Mouse (Mus musculus) inflammation-experienced regulatory T-cells, adult 6 months (primary cell): Measurements from ENCODE around the gene Mnd1. TPM values are rescaled to one million over a fixed set of nuclear protein-coding genes. Genes with fewer than 3 reads are reported as not detected.

Experiments used
- ATAC-seq: one replicate; pipeline ENCODE4 v1.8.0; 2017
- polyA plus RNA-seq, 3 experiments: library from polyadenylated mRNA; unstranded; fragments of 100-300 nt; shearing (Covaris generic); gene quantifications; one replicate each; pipeline ENCODE4 v1.2.1; 2017

Gene Mnd1
- polyA plus RNA-seq, 3 experiments from 2014 or later: 1.4 to 12.4 (median 1.5) TPM

DNA sequence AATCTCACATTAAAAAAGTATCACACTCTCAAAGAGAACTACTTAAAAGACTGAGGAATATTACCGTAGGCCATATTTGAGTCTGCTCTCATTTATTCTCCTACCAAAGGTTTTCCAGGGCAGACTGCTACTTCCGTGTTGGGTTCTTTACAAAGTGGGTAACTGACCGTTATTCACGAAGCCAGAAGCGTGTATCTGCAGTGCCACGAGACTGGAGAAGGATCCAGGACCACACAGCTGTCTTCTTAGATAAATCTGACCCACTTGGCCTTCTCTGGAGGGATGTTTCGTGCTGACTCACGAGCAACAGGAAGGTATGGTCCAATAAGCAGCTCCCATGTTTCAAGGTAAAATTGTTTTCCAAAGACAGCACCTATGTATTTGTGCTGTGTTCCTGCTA is 113.8 kb downstream of the Mnd1 start:
- no peak for ATAC-seq

DNA sequence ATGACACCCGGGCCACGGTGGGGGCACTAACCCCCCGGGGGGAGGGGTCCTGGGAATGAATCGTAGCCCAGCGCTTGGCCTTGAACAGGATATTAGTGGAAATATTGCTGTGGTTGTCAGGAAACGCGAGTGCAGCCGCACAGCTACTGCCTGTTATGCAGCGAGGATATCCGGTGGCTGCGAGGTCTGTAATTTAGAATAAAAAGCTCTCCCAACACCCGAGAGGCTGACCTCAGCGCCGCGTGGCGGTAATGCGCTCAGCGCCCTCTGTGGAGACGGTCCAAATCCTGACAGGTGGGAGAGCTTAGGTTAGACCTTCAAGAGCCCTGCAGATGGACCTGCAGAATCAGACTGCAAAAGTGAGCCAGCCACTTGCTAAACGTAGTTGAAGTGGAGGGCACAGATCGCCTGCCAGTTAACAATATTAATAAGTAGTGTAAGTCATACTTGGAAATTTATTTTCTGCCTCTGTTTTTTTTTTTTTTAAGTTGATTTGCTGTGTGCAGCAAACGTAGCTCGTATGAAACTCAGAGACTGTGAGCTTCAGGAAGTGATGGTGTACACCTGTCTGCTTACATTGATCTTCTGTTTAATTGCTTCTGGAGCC is 115.0 kb downstream of the Mnd1 start:
- peak; percentile 77 for ATAC-seq

DNA sequence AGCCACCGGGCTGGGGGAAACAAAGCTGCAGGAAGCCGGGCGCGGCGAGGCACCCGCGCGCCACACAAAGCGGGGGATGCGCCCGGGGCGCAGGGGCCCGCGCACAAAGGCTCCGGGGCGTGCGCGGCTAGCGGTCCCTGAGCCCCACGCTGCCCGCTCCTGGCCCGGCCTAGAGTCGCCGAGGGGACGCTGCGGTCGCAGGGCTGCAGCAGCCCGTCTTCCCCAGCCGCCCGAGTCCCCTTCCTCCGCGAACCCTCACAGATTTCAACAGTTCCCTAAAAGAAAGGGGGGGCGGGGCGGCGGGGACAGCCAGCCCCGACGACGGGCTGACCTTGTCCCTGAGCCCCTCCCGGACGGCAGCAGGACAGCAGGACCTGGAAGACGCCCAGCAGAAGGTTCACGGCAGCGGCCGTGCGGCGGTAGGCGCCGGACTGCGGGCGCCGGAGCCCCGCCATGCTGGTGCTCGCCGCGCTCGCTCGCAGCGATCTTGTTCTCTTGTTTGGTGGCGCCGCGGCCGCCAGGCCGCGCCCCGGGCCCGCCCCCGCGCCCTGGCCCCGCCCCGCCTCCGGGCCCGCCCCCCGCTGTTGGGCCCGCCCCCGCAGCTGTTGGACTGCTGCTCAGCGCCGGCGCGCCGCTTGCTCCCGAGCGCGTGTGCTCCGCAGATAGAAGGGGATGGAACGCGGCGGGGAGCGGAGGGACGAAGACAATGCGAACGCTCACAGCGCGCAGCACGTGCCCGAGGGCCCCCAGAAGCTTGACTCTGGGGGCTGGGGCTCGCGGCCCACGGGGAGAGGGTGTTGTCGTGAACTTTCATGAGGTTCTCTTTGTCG is 115.7 kb downstream of the Mnd1 start, which contains the start of gene Tmem131l:
Tmem131l (minus strand) TSS at position 530 of the 830 bp plus-strand sequence.
- peak; percentile 35 for ATAC-seq

DNA sequence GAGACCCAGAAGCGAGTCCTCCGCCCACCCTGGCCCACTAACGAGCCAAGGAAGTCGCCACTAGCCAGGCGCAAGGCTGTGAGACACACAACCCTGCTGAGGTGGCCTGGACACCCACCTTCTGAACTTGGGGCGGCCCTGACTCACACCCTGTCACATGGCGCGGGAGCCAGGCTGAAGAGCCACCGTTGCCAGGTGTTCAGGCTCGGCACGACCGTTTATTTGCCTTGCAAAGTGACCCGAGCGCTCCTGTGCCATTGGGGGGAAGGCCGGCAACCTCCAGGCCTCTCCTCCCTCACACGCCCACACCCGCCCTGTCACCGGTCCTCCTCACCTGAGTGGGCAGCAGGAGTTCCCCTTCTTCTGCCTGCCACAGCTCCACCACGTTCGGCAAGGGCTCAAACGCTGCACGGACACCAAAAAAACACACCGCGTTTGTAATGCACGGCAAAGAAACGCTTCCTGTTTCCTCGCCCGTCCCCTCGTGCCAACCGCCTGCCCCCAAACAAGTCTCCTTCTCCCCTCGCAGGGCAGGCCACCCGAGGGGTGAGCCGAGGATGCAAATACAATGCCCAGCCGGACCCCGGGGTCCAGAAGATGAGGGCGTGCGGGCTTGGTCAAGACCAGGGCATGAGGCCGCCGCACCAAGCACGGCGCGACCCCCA is 116.5 kb downstream of the Mnd1 start:
- peak; percentile 25 for ATAC-seq

DNA sequence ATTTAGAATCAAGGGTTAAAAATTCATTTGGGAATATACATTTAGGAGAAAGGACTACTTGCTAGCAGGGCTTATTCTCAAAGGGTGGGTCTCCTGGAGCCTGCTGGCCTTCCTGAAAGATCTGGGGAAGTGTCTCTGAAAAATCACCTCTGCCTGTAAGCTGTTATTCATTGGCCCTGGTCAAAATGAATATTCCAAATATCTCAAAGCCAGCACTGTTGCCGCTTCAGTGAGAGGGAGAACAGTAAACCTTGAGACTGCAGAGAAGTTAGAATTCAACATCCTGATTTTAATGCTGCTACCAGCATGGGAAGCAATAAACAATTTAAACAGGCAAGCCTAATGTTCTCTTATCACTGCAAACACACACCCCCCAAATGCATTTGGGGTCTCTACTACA is 117.5 kb downstream of the Mnd1 start:
- no peak for ATAC-seq

Other genes starting within 250 kb of the Mnd1 start
- 10 to 100 TPM; 34.7 to 39.7 (median 36.1) TPM for gene Tmem131l, start 115.6 kb downstream of the Mnd1 start, polyA plus RNA-seq
- gene Gm6525, start 18.3 kb upstream of the Mnd1 start, polyA plus RNA-seq: under 1 TPM; 0.50 to 0.80 (median 0.70) TPM
- 1 to 10 TPM; 3.1 to 5.0 (median 4.8) TPM for gene Trim2, start 151.1 kb upstream of the Mnd1 start, polyA plus RNA-seq